Mouse (Mus musculus) lung, postnatal 0 days (tissue): ENCODE measurements at regions not wholly inside any gene's neighbourhood (a gene's known extent, or its start where the extent isn't known, plus 50 kb on each side); places are given as distances from the start of the nearest gene placed in this dataset.

Source experiments
- CTCF ChIP-seq: IDR thresholded peaks from 2 replicates; pipeline ENCODE4 v1.5.1; 2016; ENCODE audit warnings: antibody characterized with exemption, mild to moderate bottlenecking
- EP300 ChIP-seq: IDR thresholded peaks from 2 replicates; pipeline ENCODE4 v1.6.1; 2016; ENCODE audit warnings: antibody characterized with exemption, mild to moderate bottlenecking, control low read depth

DNA sequence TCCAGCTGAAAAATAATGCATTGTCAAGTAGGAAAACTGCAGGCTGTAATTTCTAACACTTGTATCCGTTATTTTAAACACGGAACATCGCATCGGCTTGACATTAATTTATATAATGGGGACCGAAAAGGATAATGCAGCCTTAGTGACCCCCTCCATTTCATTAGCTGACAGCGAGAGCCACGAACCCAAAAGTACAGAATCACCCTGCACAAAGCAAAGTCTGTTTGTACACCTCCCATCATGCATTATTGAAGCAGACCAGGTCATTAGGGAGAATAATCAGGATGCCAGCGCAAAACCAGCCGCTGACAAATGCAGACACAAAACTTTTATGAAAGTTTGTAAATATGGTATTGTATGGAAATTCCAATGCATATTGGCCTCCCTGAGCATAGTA, 406.8 kb downstream of the Tshz3 start:
- TF ChIP-seq CTCF (no peak), EP300 (no peak)
